Mouse (Mus musculus) thymus, postnatal 36 days (tissue): Measurements from ENCODE around the gene Dcun1d1.

Experiments used
- DNase-seq, 2 experiments: peaks; one replicate each; pipeline ENCODE4 v3.0.0; 2022; ENCODE audit warnings: mixed read lengths in 2 of 2

Dcun1d1 gene

GRCm38 (mm10) chr3:35929831-35930230 lies 7.4 kb downstream of the Dcun1d1 start:
- no peak for DNase-seq

GRCm38 (mm10) chr3:35929406-35929805 lies 7.8 kb downstream of the Dcun1d1 start:
- no peak for DNase-seq

GRCm38 (mm10) chr3:35925852-35926251 lies 11.4 kb downstream of the Dcun1d1 start:
- no peak for DNase-seq

- DNase-seq, result no peak
Measured at GRCm38 (mm10) chr3:35924007-35924406, 13.2 kb downstream of the Dcun1d1 start.

- DNase-seq, result no peak
Measured at GRCm38 (mm10) chr3:35923495-35923894, 13.8 kb downstream of the Dcun1d1 start.

- DNase-seq, result no peak
Measured at GRCm38 (mm10) chr3:35922522-35922921, 14.7 kb downstream of the Dcun1d1 start.

GRCm38 (mm10) chr3:35918229-35918628 lies 19.0 kb downstream of the Dcun1d1 start:
- no peak for DNase-seq

GRCm38 (mm10) chr3:35908982-35909680 lies 28.1 kb downstream of the Dcun1d1 start:
- no peak for DNase-seq

GRCm38 (mm10) chr3:35900555-35901204 lies 36.6 kb downstream of the Dcun1d1 start:
- DNase-seq, result no peak

GRCm38 (mm10) chr3:35899109-35899508 lies 38.1 kb downstream of the Dcun1d1 start:
- DNase-seq, result no peak

GRCm38 (mm10) chr3:35897900-35898299 lies 39.3 kb downstream of the Dcun1d1 start:
- no peak for DNase-seq

- DNase-seq, result no peak
Measured at GRCm38 (mm10) chr3:35893156-35893555, 44.1 kb downstream of the Dcun1d1 start.

- no peak for DNase-seq
Measured at GRCm38 (mm10) chr3:35891123-35891522, 46.1 kb downstream of the Dcun1d1 start.

GRCm38 (mm10) chr3:35889531-35889930 lies 47.7 kb downstream of the Dcun1d1 start:
- no peak for DNase-seq

GRCm38 (mm10) chr3:35883267-35883666 lies 54.0 kb downstream of the Dcun1d1 start:
- DNase-seq, result no peak

GRCm38 (mm10) chr3:35849326-35849725 lies 87.9 kb downstream of the Dcun1d1 start:
- no peak for DNase-seq
